Mouse (Mus musculus): ENCODE measurements at regions not wholly inside any gene's neighbourhood (a gene's known extent, or its start where the extent isn't known, plus 50 kb on each side); places are given as distances from the start of the nearest gene placed in this dataset.

- no peak overlapping the region for H3K4me2 ChIP-seq (replicated peaks)
- DNase-seq (ENCODE audit: low spot score) (no peak), ATAC-seq (ENCODE audit: low FRiP score) (no peak)
- H3K4me1 ChIP-seq (replicated peaks; ENCODE audit: control insufficient read depth, insufficient read depth, low read length): no peaks in the 10 kb centered on the region
- H3K27me3 ChIP-seq (ENCODE audit: control insufficient read depth, insufficient read depth, low read length): no peaks in the 10 kb centered on the region
- 83% methylated on average over 4 of the region's 4 CpGs for WGBS
- H3K9ac ChIP-seq: no peak overlapping the region
- H3K36me3 ChIP-seq (replicated peaks; ENCODE audit: control insufficient read depth, insufficient read depth): no peaks in the 10 kb centered on the region
- no peaks in the 10 kb centered on the region for H3K9me3 ChIP-seq (ENCODE audit: control insufficient read depth, low read length)
- no peak overlapping the region for H3K27ac ChIP-seq
- no peak overlapping the region for H3K4me3 ChIP-seq (replicated peaks; ENCODE audit: low read length)
Observed at GRCm38 (mm10) chr19:36285465-36285864, 62.6 kb upstream of the Pcgf5 start.

- WGBS: 80% methylated on average over 4 of the region's 4 CpGs
Observed at GRCm38 (mm10) chr19:36290778-36291177, 57.3 kb upstream of the Pcgf5 start.

GRCm38 (mm10) chr19:36293177-36293969 lies 54.7 kb upstream of the Pcgf5 start:
- Histone ChIP-seq H3K27ac (no peak overlapping the region), H3K4me3 (replicated peaks; ENCODE audit: low read length) (no peak overlapping the region), H3K9ac (no peak overlapping the region), H3K4me1 (replicated peaks; ENCODE audit: control insufficient read depth, insufficient read depth, low read length) (no peaks in the 10 kb centered on the region), H3K4me2 (replicated peaks) (no peak overlapping the region), H3K27me3 (ENCODE audit: control insufficient read depth, insufficient read depth, low read length) (no peaks in the 10 kb centered on the region), H3K36me3 (replicated peaks; ENCODE audit: control insufficient read depth, insufficient read depth) (no peaks in the 10 kb centered on the region), H3K9me3 (ENCODE audit: control insufficient read depth, low read length) (no peaks in the 10 kb centered on the region)
- ATAC-seq (ENCODE audit: low FRiP score): no peak
- 71% methylated on average over 6 of the region's 6 CpGs for WGBS
- DNase-seq (ENCODE audit: low spot score): no peak

More at GRCm38 (mm10) chr19:36290778-36291177, 57.3 kb upstream of the Pcgf5 start:
- no peak for ATAC-seq (ENCODE audit: low FRiP score)
- Histone ChIP-seq H3K27ac (no peak overlapping the region), H3K27me3 (ENCODE audit: control insufficient read depth, insufficient read depth, low read length) (no peaks in the 10 kb centered on the region), H3K9me3 (ENCODE audit: control insufficient read depth, low read length) (no peaks in the 10 kb centered on the region), H3K4me1 (replicated peaks; ENCODE audit: control insufficient read depth, insufficient read depth, low read length) (no peaks in the 10 kb centered on the region), H3K36me3 (replicated peaks; ENCODE audit: control insufficient read depth, insufficient read depth) (no peaks in the 10 kb centered on the region), H3K4me2 (replicated peaks) (no peak overlapping the region), H3K4me3 (replicated peaks; ENCODE audit: low read length) (no peak overlapping the region), H3K9ac (no peak overlapping the region)
- no peak for DNase-seq (ENCODE audit: low spot score)
